ENCODE assay signal across 21 mouse cellular contexts in genomic region chr2:112764274-112764673, GRCm38 (mm10).
A peak's percentile ranks its signal among the peaks of the same experiment; 100 is the strongest.
DNase-seq lines count a peak whose midpoint lies in the region; ATAC-seq and TF ChIP-seq lines count a peak whose summit lies in the region.
"Had no signal": no experiment of that assay in that cellular context is flagged by ENCODE, and none has a peak within 500 bp of the region (broad histone marks: within the 10 kb centered on the region; RNA-seq: fewer than 3 reads in every experiment).

No protein-coding gene starts in this region.

- no peak for ATAC-seq in kidney, embryonic 15.5 days (replicated peaks; ENCODE audit: low FRiP score)
- ATAC-seq: Patski had no signal

- no peak overlapping the region for H3K27ac ChIP-seq in gastrocnemius, adult 2 months
- H3K27ac ChIP-seq in kidney, embryonic 15.5 days = no peak overlapping the region
- H3K27ac ChIP-seq: embryonic facial prominence, embryonic 13.5 days; forebrain, embryonic 12.5 days; heart, embryonic 13.5 days; hindbrain, embryonic 12.5 days; kidney, postnatal 0 days; liver, embryonic 13.5 days; neural tube, embryonic 15.5 days had no signal

- H3K4me1 ChIP-seq in kidney, embryonic 15.5 days = no peaks in the 10 kb centered on the region
- H3K4me1 ChIP-seq: embryonic facial prominence, embryonic 13.5 days; heart, embryonic 13.5 days; liver, embryonic 13.5 days; neural tube, embryonic 15.5 days had no signal

- H3K9ac ChIP-seq in kidney, embryonic 15.5 days = no peak overlapping the region
- H3K9ac ChIP-seq: embryonic facial prominence, embryonic 13.5 days; forebrain, embryonic 12.5 days; heart, embryonic 13.5 days; hindbrain, embryonic 12.5 days; liver, embryonic 13.5 days; neural tube, embryonic 15.5 days had no signal

- H3K36me3 ChIP-seq in kidney, embryonic 15.5 days = no peaks in the 10 kb centered on the region
- H3K36me3 ChIP-seq: embryonic facial prominence, embryonic 13.5 days; forebrain, embryonic 12.5 days; G1E; heart, embryonic 13.5 days; hindbrain, embryonic 12.5 days; liver, embryonic 13.5 days; neural tube, embryonic 15.5 days had no signal

- no peak for DNase-seq in gastrocnemius, adult 2 months
- DNase-seq in gastrocnemius, postnatal 4 days (ENCODE audit: low spot score in 2 of 2) = no peak
- DNase-seq in kidney, postnatal 25 days = peak; percentile 6 to 47
- peak; percentile 33 for DNase-seq in adrenal gland, postnatal 14 days
- peak; percentile 4 to 10 for DNase-seq in kidney, postnatal 4 days
- no peak for DNase-seq in natural killer cell, adult 2 months (ENCODE audit: low spot score in 2 of 2)
- DNase-seq: B cell, adult 2 months; liver, embryonic 13.5 days; right cerebral cortex, adult 18-20 months had no signal

- no peaks in the 10 kb centered on the region for H3K27me3 ChIP-seq in kidney, embryonic 15.5 days
- H3K27me3 ChIP-seq: CH12.LX; embryonic facial prominence, embryonic 13.5 days; forebrain, embryonic 12.5 days; heart, embryonic 13.5 days; hindbrain, embryonic 12.5 days; liver, embryonic 13.5 days; neural tube, embryonic 15.5 days; Patski had no signal

- peak overlapping the region; percentile 5; the same call in 1 of the 2 replicates for H3K4me3 ChIP-seq in gastrocnemius, adult 2 months
- H3K4me3 ChIP-seq in kidney, embryonic 15.5 days (replicated peaks) = no peak overlapping the region
- H3K4me3 ChIP-seq: embryonic facial prominence, embryonic 13.5 days; erythroblast, embryonic 14.5 days; forebrain, embryonic 12.5 days; heart, embryonic 13.5 days; hindbrain, embryonic 12.5 days; liver, embryonic 13.5 days; neural tube, embryonic 15.5 days had no signal

- 60% methylated on average over 5 of the region's 5 CpGs for WGBS in kidney, embryonic 15.5 days

- no peak overlapping the region for H3K4me2 ChIP-seq in kidney, embryonic 15.5 days
- H3K4me2 ChIP-seq: embryonic facial prominence, embryonic 13.5 days; forebrain, embryonic 12.5 days; heart, embryonic 13.5 days; hindbrain, embryonic 12.5 days; liver, embryonic 13.5 days; midbrain, embryonic 11.5 days; neural tube, embryonic 15.5 days had no signal

- intact Hi-C loops in gastrocnemius, adult 2 months (cut with DNase I) = loop anchor here (10.0 kb wide), 1 partner anchor 229 kb away; no protein-coding TSS in a partner anchor

- no peak for TF ChIP-seq CTCF in gastrocnemius, adult 2 months (IDR thresholded peaks at IDR 0.05)

- no peaks in the 10 kb centered on the region for H3K9me3 ChIP-seq in kidney, embryonic 15.5 days (replicated peaks)
- H3K9me3 ChIP-seq: embryonic facial prominence, embryonic 13.5 days; forebrain, embryonic 12.5 days; G1E; heart, embryonic 13.5 days; hindbrain, embryonic 12.5 days; liver, embryonic 13.5 days; neural tube, embryonic 15.5 days had no signal

Comparison
In these comparisons a context has a peak if more than half of its experiments do, and no peak if none do; other contexts are left out.
1. DNase-seq: peak in kidney, postnatal 25 days (2 of 2), adrenal gland, postnatal 14 days (single experiment) and kidney, postnatal 4 days (2 of 2); none in gastrocnemius, adult 2 months (single experiment), gastrocnemius, postnatal 4 days (0 of 2) and natural killer cell, adult 2 months (0 of 2).